Mouse (Mus musculus) limb, embryonic 11.5 days (tissue): ENCODE results near the gene 1700008O03Rik. TPM values are rescaled to one million over a fixed set of nuclear protein-coding genes. Genes with fewer than 3 reads are reported as not detected.

Experiments used
- ATAC-seq: fragments of 200-750 bp; cut with Nextera tagmentation; 2 replicates; pipeline ENCODE4 v1.8.0; 2017; ENCODE audit warnings: low read depth; ENCODE audit not compliant: insufficient number of reproducible peaks, low FRiP score, low TSS enrichment
- DNase-seq: peaks from one replicate; pipeline ENCODE4 v3.0.0-alpha.2; 2015; ENCODE audit warnings: low spot score
- H3K27ac ChIP-seq: fragments of 300-500 bp; sonication (generic); replicated peaks from 2 replicates; pipeline ENCODE4 v1.5.1; 2014; ENCODE audit warnings: low read depth, mild to moderate bottlenecking, low read length
- H3K27me3 ChIP-seq: fragments of 300-500 bp; sonication (generic); 2 replicates; pipeline ENCODE4 v1.6.1; 2014; ENCODE audit warnings: mild to moderate bottlenecking, low read length, mixed read lengths; ENCODE audit not compliant: control insufficient read depth, insufficient read depth
- H3K36me3 ChIP-seq: fragments of 300-500 bp; sonication (generic); 2 replicates; pipeline ENCODE4 v1.6.1; 2014; ENCODE audit warnings: mild to moderate bottlenecking, low read length, moderate library complexity, mixed read lengths; ENCODE audit not compliant: control insufficient read depth, insufficient read depth
- H3K4me1 ChIP-seq: fragments of 300-500 bp; sonication (generic); 2 replicates; pipeline ENCODE4 v1.6.1; 2014; ENCODE audit warnings: low read length, mixed read lengths; ENCODE audit not compliant: control insufficient read depth, insufficient read depth
- H3K4me2 ChIP-seq: fragments of 300-500 bp; sonication (generic); 2 replicates; pipeline ENCODE4 v1.6.1; 2014; ENCODE audit warnings: low read depth, mild to moderate bottlenecking, moderate library complexity; ENCODE audit not compliant: severe bottlenecking
- H3K4me3 ChIP-seq: fragments of 300-500 bp; sonication (generic); 2 replicates; pipeline ENCODE4 v1.5.1; 2014; ENCODE audit warnings: low read depth, low read length
- H3K9ac ChIP-seq: fragments of 300-500 bp; sonication (generic); 2 replicates; pipeline ENCODE4 v1.6.1; 2014; ENCODE audit warnings: mild to moderate bottlenecking, low read length
- H3K9me3 ChIP-seq: fragments of 300-500 bp; sonication (generic); 2 replicates; pipeline ENCODE4 v1.6.1; 2016; ENCODE audit warnings: low read length; ENCODE audit not compliant: control insufficient read depth
- WGBS: fragments of 180-500 bp; shearing (Covaris S2); extraction: QIAGEN DNeasy Blood & Tissue Kit; methylation state at CpG from one replicate; pipeline ENCODE4 v1.1.7; 2014; 5-methylcytosine and 5-hydroxymethylcytosine counted together
- polyA plus RNA-seq: library from polyadenylated mRNA; unstranded; fragments of >200 nt; fragmentation: Nextera tagmentation; extraction: Ambion mirVana; gene quantifications from 2 replicates; pipeline ENCODE4 v1.2.1, GENCODE M21; 2014

The 1700008O03Rik gene
- polyA plus RNA-seq, 1 experiment from 2014 or later = 0.53 TPM

- H3K36me3 ChIP-seq = no peaks in the 10 kb centered on the region
- H3K9me3 ChIP-seq = no peaks in the 10 kb centered on the region
- H3K27ac ChIP-seq = no peak overlapping the region
- H3K9ac ChIP-seq = no peak overlapping the region
- H3K27me3 ChIP-seq = peaks cover 64% of the 10 kb centered on the region
- WGBS = 4% methylated on average over 17 of the region's 40 CpGs
- peak overlapping the region; percentile 54 for H3K4me2 ChIP-seq
- 0 out of 2 replicates have a peak, but pooled peaks have one; percentile 53 for ATAC-seq
- H3K4me3 ChIP-seq = peak overlapping the region; percentile 25; the same call in 1 of the 2 replicates
- H3K4me1 ChIP-seq = peaks cover 3% of the 10 kb centered on the region
- peak; percentile 77 for DNase-seq
Measured at GRCm38 (mm10) chr7:44335031-44335878, 50.4 kb downstream of the 1700008O03Rik start.

DNA sequence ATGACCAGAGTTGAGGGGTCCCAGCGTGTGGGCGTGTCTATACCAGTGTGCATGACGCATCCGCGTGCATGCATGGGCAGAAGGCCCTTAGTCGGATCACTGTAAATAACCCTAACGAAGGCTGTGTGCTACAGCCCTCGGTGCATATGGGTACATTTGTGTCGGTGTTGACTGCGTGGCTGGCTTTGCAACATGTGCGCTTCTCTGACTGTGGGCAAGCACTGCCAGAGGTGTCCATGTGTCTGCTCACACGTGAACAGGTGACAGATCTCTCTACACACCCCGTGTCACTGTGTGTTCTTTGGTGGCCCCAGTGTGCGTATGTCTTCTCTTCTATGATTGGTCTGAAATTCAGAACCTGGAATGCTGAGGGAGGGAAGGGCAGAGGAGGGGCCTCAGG lies 51.5 kb downstream of the 1700008O03Rik start:
- peaks cover 56% of the 10 kb centered on the region for H3K27me3 ChIP-seq
- no peak overlapping the region for H3K9ac ChIP-seq
- H3K9me3 ChIP-seq = no peaks in the 10 kb centered on the region
- ATAC-seq (no peak), DNase-seq (no peak)
- H3K4me1 ChIP-seq = peaks cover 3% of the 10 kb centered on the region
- H3K36me3 ChIP-seq = no peaks in the 10 kb centered on the region
- no peak overlapping the region for H3K4me2 ChIP-seq
- no peak overlapping the region for H3K27ac ChIP-seq
- H3K4me3 ChIP-seq = no peak overlapping the region
- WGBS = 62% methylated on average over 14 of the region's 14 CpGs

GRCm38 (mm10) chr7:44332336-44332735 lies 53.3 kb downstream of the 1700008O03Rik start:
- H3K4me3 ChIP-seq = no peak overlapping the region
- peaks cover 38% of the 10 kb centered on the region for H3K27me3 ChIP-seq
- H3K36me3 ChIP-seq = no peaks in the 10 kb centered on the region
- H3K9me3 ChIP-seq = no peaks in the 10 kb centered on the region
- no peak overlapping the region for H3K9ac ChIP-seq
- ATAC-seq (no peak), DNase-seq (no peak)
- peaks cover 3% of the 10 kb centered on the region for H3K4me1 ChIP-seq
- no peak overlapping the region for H3K27ac ChIP-seq
- WGBS = 63% methylated on average over 3 of the region's 3 CpGs
- H3K4me2 ChIP-seq = no peak overlapping the region

DNA sequence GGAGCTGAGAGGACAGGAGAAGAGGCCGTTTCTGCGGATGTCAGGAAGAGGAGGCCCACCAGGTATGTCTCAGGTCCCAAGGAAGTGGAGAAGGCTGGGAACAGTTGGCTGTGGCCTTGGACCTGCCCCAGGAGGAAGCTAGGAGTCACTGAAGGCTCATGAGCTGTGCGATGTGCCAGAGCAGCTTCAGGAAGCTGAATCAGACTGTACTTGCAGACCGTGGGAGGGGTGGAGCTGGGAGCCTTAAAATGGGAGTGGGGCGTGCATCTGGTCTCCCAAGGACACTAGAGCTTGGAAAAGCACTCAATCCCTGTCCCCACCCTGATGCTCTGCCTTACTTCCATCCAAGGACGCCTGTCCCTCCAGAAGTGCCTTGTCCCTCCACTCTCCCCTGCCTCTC lies 59.0 kb downstream of the 1700008O03Rik start:
- H3K9me3 ChIP-seq = no peaks in the 10 kb centered on the region
- ATAC-seq (no peak), DNase-seq (no peak)
- no peaks in the 10 kb centered on the region for H3K36me3 ChIP-seq
- H3K4me1 ChIP-seq = no peaks in the 10 kb centered on the region
- no peak overlapping the region for H3K9ac ChIP-seq
- H3K27me3 ChIP-seq = no peaks in the 10 kb centered on the region
- no peak overlapping the region for H3K4me2 ChIP-seq
- no peak overlapping the region for H3K27ac ChIP-seq
- H3K4me3 ChIP-seq = no peak overlapping the region
- WGBS = 50% methylated on average over 6 of the region's 6 CpGs

DNA sequence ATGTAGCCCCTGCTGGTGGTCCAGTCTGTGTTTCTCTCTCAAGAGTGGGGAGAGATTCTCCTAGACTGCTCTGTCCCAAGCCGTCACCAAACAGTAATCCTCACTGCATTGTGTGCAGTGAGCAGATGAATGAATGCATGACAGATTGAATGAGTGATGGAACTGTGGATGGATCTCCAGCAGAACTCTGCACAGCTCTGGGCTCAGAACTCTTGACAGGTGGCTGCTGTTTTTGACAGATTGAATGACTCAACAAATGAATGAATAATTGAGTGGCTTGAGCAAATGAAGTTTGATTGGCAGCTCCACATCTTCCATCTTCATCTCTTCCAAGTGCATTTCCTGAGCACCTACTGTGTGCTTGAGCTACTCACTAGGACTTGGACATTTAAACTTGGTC lies 63.3 kb downstream of the 1700008O03Rik start:
- Histone ChIP-seq H3K9ac (no peak overlapping the region), H3K27ac (no peak overlapping the region), H3K4me2 (no peak overlapping the region), H3K36me3 (no peaks in the 10 kb centered on the region), H3K27me3 (no peaks in the 10 kb centered on the region), H3K9me3 (no peaks in the 10 kb centered on the region), H3K4me3 (no peak overlapping the region), H3K4me1 (no peaks in the 10 kb centered on the region)
- ATAC-seq (no peak), DNase-seq (no peak)
- 88% methylated on average over 1 of the region's 1 CpGs for WGBS

GRCm38 (mm10) chr7:44320886-44321285 lies 64.7 kb downstream of the 1700008O03Rik start:
- Histone ChIP-seq H3K4me1 (no peaks in the 10 kb centered on the region), H3K4me2 (no peak overlapping the region), H3K36me3 (no peaks in the 10 kb centered on the region), H3K27ac (no peak overlapping the region), H3K4me3 (no peak overlapping the region), H3K9me3 (no peaks in the 10 kb centered on the region), H3K27me3 (no peaks in the 10 kb centered on the region), H3K9ac (no peak overlapping the region)
- DNase-seq (no peak), ATAC-seq (no peak)
- 56% methylated on average over 8 of the region's 8 CpGs for WGBS

DNA sequence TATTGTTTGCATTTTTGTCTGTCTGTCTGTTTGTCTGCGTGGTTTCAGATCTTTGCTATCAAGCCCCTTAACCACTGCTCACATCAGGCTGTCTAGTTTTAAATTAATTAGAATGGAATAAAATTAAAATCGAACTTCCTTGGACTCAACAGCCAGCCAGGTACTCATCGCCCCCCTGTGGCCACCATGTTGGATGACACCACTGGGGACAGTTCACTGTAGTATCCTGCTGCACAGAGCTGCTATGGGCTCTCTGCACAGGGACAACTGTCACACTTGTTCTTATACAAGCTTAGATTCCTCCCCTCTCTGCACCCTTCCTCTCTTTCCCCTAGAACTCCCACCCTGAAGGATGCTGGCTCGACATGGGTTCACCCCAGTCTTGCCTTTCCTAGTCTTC lies 67.7 kb downstream of the 1700008O03Rik start:
- Histone ChIP-seq H3K36me3 (no peaks in the 10 kb centered on the region), H3K27ac (no peak overlapping the region), H3K4me2 (no peak overlapping the region), H3K9me3 (no peaks in the 10 kb centered on the region), H3K4me1 (no peaks in the 10 kb centered on the region), H3K9ac (no peak overlapping the region), H3K27me3 (no peaks in the 10 kb centered on the region), H3K4me3 (no peak overlapping the region)
- ATAC-seq (no peak), DNase-seq (no peak)
- WGBS = 35% methylated on average over 4 of the region's 4 CpGs

DNA sequence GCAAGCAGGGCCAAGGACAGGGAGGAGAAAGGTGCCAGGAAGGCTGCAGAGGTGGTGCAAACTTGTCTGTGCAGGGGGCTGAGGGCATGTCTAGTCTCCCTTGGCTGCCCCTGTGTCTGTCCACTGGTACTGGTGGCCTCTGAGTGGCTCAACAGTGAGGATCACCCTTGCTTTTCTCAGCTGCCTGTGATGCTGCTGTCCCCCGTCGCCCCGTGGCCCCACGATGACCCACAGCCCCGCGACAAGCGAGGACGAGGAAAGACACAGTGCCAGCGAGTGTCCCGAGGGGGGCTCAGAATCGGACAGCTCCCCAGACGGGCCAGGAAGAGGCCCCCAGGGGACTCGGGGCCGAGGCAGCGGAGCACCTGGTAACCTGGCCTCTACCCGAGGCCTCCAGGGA lies 73.1 kb downstream of the 1700008O03Rik start:
- no peak overlapping the region for H3K4me2 ChIP-seq
- ATAC-seq (no peak), DNase-seq (no peak)
- no peak overlapping the region for H3K27ac ChIP-seq
- no peaks in the 10 kb centered on the region for H3K36me3 ChIP-seq
- peaks cover 13% of the 10 kb centered on the region for H3K27me3 ChIP-seq
- H3K4me1 ChIP-seq = peaks cover 10% of the 10 kb centered on the region
- H3K9me3 ChIP-seq = no peaks in the 10 kb centered on the region
- no peak overlapping the region for H3K4me3 ChIP-seq
- H3K9ac ChIP-seq = no peak overlapping the region
- 60% methylated on average over 16 of the region's 16 CpGs for WGBS
